Mouse (Mus musculus): Measurements from ENCODE around the gene Arid5b. TPM values are rescaled to one million over a fixed set of nuclear protein-coding genes. Genes with fewer than 3 reads are reported as not detected.

Gene Arid5b
- polyA plus RNA-seq, 1 experiment from 2014 or later = 64.8 TPM

DNA sequence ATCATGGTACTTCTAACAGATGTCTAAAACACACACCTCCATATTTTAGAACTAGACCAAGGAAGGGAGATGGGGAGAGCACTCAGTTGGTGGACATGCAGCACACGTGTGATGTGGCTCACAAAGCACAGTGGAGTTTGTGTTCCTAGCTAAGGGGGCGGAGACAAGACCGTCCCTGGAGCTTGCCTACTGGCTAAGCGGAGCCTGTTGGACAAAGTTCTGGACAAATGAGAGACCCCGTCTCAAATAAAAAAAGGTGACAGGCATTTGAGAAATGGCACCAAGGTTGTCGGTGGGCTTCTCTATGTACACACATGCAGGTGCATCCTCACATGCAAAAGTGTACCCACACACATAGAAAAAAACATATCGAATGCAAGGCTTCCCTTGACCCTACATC is 95.4 kb downstream of the Arid5b start:
- no peak overlapping the region for H3K9ac ChIP-seq
- no peak overlapping the region for H3K4me2 ChIP-seq
- H3K4me3 ChIP-seq = no peak overlapping the region
- H3K4me1 ChIP-seq = peaks cover 8% of the 10 kb centered on the region
- H3K27me3 ChIP-seq = no peaks in the 10 kb centered on the region
- 92% methylated on average over 7 of the region's 7 CpGs for WGBS
- no peak for ATAC-seq (ENCODE audit: insufficient number of reproducible peaks, insufficient read depth, low FRiP score, low TSS enrichment, low read depth)
- H3K27ac ChIP-seq = no peak overlapping the region
- H3K36me3 ChIP-seq = peaks cover 43% of the 10 kb centered on the region
- H3K9me3 ChIP-seq = no peaks in the 10 kb centered on the region

DNA sequence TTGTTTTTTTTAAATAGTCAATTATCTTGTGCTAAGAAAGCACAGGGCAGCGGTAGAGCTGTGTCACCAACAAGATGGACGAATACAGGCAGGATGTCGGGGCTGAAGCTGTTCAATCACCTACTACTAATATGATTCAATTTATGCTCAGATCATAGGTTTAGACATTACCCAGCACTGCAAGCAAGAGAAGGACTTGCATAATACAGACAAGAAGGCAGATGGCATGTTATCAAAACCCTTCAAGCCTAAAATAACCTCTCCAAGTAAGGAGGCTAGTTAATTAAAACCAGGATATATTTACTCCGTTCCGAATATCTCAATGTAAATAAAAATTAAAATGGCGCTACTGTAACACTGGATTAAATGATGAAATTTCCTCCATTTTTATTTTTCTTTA is 96.3 kb downstream of the Arid5b start:
- Histone ChIP-seq H3K36me3 (peaks cover 42% of the 10 kb centered on the region), H3K4me2 (no peak overlapping the region), H3K9ac (no peak overlapping the region), H3K4me3 (no peak overlapping the region), H3K27me3 (no peaks in the 10 kb centered on the region), H3K27ac (no peak overlapping the region), H3K9me3 (no peaks in the 10 kb centered on the region), H3K4me1 (peaks cover 14% of the 10 kb centered on the region)
- 80% methylated on average over 6 of the region's 6 CpGs for WGBS
- ATAC-seq (ENCODE audit: insufficient number of reproducible peaks, insufficient read depth, low FRiP score, low TSS enrichment, low read depth) = no peak

DNA sequence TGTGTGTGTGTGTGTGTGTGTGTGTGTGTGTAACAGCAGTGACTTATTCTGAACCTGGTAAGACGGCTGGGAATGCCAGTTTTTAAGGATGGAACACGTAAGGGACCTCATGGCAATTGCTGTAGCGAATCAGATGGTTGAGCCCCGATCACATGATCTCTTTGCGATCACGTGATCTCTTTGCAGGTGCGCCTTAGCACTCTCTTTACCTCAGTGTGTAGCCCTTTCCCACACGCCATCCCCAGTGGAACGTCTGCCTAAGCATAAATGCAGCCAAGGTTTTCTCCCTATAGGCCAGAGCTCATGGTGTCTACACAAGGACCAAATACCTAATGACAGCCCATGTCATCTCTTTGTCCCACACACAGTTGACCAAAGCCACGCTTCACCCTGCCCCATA is 97.4 kb downstream of the Arid5b start:
- no peak for ATAC-seq (ENCODE audit: insufficient number of reproducible peaks, insufficient read depth, low FRiP score, low TSS enrichment, low read depth)
- peaks cover 18% of the 10 kb centered on the region for H3K4me1 ChIP-seq
- no peaks in the 10 kb centered on the region for H3K27me3 ChIP-seq
- H3K9me3 ChIP-seq = no peaks in the 10 kb centered on the region
- no peak overlapping the region for H3K4me3 ChIP-seq
- no peak overlapping the region for H3K27ac ChIP-seq
- peaks cover 34% of the 10 kb centered on the region for H3K36me3 ChIP-seq
- no peak overlapping the region for H3K9ac ChIP-seq
- no peak overlapping the region for H3K4me2 ChIP-seq
- 93% methylated on average over 10 of the region's 10 CpGs for WGBS

DNA sequence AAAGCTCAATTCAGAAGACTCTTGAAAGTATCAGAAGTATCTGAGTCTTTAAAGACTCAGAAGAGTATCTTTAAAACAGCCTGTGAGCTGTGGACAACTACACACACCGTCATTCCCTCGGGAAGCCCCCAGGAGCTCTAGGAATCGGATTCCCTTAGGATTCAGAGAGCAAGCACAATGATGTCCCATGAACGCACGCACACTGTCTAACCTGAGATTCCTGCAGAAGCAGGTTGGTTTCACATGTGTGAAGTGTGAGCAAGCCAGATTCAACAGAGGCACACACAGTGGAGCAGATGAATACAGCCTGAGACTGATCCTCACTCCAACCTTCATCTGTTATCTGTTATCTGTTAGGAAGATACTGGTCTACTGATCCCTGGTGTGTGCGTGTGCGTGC is 97.8 kb downstream of the Arid5b start:
- Histone ChIP-seq H3K36me3 (peaks cover 34% of the 10 kb centered on the region), H3K9me3 (no peaks in the 10 kb centered on the region), H3K4me2 (no peak overlapping the region), H3K4me1 (peaks cover 18% of the 10 kb centered on the region), H3K27me3 (no peaks in the 10 kb centered on the region), H3K27ac (no peak overlapping the region), H3K9ac (no peak overlapping the region), H3K4me3 (no peak overlapping the region)
- WGBS = 93% methylated on average over 7 of the region's 7 CpGs
- ATAC-seq (ENCODE audit: insufficient number of reproducible peaks, insufficient read depth, low FRiP score, low TSS enrichment, low read depth) = no peak

DNA sequence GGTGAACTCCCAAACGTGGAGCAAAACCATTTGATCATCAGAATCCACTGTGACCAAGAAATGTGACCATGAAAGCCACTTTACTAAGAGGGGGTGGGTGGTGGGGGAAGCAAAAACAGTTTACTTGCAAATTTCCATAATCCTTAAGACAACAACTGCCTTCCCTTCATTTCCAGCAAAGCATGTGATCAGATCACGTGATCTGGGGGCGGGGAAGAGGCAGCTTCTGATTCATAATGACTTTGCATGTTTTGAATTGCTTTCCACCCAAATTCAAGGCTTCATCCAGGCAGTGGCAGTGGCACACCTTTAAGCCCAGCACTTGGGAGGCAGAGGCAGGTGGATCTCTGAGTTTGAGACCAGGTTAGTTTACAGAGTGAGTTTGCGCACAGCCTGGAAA is 98.4 kb downstream of the Arid5b start:
- no peaks in the 10 kb centered on the region for H3K9me3 ChIP-seq
- H3K4me3 ChIP-seq = no peak overlapping the region
- H3K4me2 ChIP-seq = no peak overlapping the region
- no peaks in the 10 kb centered on the region for H3K27me3 ChIP-seq
- no peak overlapping the region for H3K9ac ChIP-seq
- no peak overlapping the region for H3K27ac ChIP-seq
- peaks cover 36% of the 10 kb centered on the region for H3K36me3 ChIP-seq
- H3K4me1 ChIP-seq = peaks cover 18% of the 10 kb centered on the region
- WGBS = 66% methylated on average over 4 of the region's 4 CpGs
- ATAC-seq (ENCODE audit: insufficient number of reproducible peaks, insufficient read depth, low FRiP score, low TSS enrichment, low read depth) = no peak

DNA sequence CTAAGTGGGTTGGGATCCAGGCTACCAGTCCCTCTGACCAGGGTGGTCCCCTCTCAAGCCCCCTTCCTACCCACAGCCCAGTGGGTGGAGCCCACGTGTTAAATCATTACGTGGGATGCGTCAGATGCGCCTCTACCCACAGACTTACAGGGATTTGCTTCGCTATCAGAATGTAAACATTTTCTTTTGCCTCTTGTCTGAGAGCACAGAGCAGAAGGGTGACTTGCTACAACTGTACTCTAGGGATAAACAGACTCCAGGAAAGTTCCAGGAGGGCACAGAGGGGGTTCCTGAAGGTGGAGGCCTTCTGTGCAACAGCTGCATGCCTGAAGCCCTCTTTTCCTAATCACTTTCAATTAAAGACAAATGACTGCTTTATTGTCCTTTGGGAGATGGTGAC is 98.8 kb downstream of the Arid5b start:
- Histone ChIP-seq H3K4me1 (peaks cover 18% of the 10 kb centered on the region), H3K36me3 (peaks cover 36% of the 10 kb centered on the region), H3K9me3 (no peaks in the 10 kb centered on the region), H3K27ac (no peak overlapping the region), H3K9ac (no peak overlapping the region), H3K4me3 (no peak overlapping the region), H3K4me2 (no peak overlapping the region), H3K27me3 (no peaks in the 10 kb centered on the region)
- WGBS = 59% methylated on average over 5 of the region's 5 CpGs
- no peak for ATAC-seq (ENCODE audit: insufficient number of reproducible peaks, insufficient read depth, low FRiP score, low TSS enrichment, low read depth)

DNA sequence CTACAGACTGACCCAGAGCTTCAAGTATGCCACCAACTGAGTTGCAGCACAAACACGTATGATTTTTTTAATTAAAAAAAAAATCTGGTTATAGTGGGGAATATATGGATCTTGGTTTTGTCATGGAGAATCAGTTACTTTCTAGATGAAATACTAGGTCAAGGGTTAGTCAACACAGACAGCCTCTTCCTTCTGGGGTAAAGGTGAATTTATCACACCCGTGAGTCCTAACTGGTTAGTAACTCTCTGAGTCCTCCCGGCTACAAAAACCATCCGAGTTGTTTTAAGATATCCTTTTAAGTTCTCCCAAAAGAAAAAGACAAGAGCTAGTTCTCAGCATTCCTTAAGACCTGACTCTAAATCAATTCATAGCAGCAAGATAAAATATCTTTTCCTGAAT is 99.2 kb downstream of the Arid5b start:
- H3K36me3 ChIP-seq = peaks cover 35% of the 10 kb centered on the region
- no peak overlapping the region for H3K9ac ChIP-seq
- H3K9me3 ChIP-seq = no peaks in the 10 kb centered on the region
- ATAC-seq (ENCODE audit: insufficient number of reproducible peaks, insufficient read depth, low FRiP score, low TSS enrichment, low read depth) = no peak
- no peak overlapping the region for H3K27ac ChIP-seq
- peaks cover 18% of the 10 kb centered on the region for H3K4me1 ChIP-seq
- H3K27me3 ChIP-seq = no peaks in the 10 kb centered on the region
- H3K4me2 ChIP-seq = no peak overlapping the region
- no peak overlapping the region for H3K4me3 ChIP-seq
- 86% methylated on average over 4 of the region's 4 CpGs for WGBS

DNA sequence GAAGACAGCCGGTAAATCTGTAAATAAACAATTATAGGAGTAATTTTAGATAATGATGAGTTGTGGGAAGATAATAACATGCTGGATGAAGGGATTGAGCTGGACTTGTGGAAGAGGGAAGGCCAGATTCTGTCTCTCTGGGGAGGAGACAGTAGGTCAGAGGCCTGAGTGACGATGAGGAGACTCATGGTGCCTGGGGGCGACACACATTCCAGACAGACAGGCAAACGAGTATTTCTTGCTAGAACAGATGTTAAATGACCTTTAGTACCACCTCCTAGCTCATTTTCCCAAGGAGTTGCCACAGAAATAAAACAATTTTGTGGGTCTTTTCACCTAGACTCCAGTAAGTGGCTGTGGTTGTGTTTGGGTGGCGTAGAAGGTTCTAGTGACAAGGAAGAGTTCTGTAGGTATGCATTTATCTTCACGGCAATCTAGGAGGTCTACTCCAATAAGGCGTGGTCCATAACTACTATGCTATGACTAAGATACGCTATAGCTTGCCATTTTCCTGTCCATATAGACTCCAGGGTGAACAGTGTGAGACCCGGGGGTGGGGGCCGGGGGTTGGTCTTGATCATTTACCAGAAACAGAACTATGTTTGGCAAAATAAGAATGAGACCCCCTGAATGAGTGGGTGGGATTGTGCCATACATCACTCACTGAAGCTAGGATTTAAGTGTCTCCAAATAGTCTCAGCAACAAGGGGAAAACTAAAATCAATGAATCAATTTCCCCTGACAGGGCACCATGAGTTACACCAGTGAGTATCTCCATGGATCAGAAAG is 100.6 kb downstream of the Arid5b start:
- no peak for ATAC-seq (ENCODE audit: insufficient number of reproducible peaks, insufficient read depth, low FRiP score, low TSS enrichment, low read depth)
- Histone ChIP-seq H3K36me3 (peaks cover 31% of the 10 kb centered on the region), H3K4me2 (no peak overlapping the region), H3K9ac (no peak overlapping the region), H3K27me3 (no peaks in the 10 kb centered on the region), H3K9me3 (no peaks in the 10 kb centered on the region), H3K4me1 (peaks cover 18% of the 10 kb centered on the region), H3K4me3 (no peak overlapping the region), H3K27ac (no peak overlapping the region)
- WGBS = 70% methylated on average over 10 of the region's 10 CpGs

DNA sequence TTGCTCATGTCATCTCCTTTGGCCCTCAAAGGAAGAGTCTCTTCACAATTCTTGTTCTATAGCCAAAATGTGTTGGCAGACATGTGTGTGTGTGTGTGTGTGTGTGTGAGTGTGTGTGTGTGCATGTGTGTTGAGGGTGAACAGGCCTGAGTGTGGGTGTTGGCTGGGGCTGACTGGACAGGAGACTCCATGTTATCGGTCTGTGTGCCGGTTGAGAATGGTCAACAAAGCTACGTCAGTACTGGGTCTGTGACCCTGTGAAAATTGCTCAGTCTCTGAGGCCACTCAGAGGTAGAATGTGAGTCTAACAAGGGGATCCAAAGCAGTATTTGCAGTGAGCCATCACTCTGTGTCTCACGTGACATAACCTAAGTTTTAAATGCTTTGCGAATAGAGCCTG is 102.7 kb downstream of the Arid5b start:
- H3K4me2 ChIP-seq = no peak overlapping the region
- WGBS = 90% methylated on average over 5 of the region's 5 CpGs
- no peaks in the 10 kb centered on the region for H3K9me3 ChIP-seq
- H3K27ac ChIP-seq = no peak overlapping the region
- H3K9ac ChIP-seq = no peak overlapping the region
- ATAC-seq (ENCODE audit: insufficient number of reproducible peaks, insufficient read depth, low FRiP score, low TSS enrichment, low read depth) = no peak
- H3K27me3 ChIP-seq = no peaks in the 10 kb centered on the region
- H3K36me3 ChIP-seq = peaks cover 38% of the 10 kb centered on the region
- H3K4me1 ChIP-seq = peaks cover 18% of the 10 kb centered on the region
- H3K4me3 ChIP-seq = no peak overlapping the region

DNA sequence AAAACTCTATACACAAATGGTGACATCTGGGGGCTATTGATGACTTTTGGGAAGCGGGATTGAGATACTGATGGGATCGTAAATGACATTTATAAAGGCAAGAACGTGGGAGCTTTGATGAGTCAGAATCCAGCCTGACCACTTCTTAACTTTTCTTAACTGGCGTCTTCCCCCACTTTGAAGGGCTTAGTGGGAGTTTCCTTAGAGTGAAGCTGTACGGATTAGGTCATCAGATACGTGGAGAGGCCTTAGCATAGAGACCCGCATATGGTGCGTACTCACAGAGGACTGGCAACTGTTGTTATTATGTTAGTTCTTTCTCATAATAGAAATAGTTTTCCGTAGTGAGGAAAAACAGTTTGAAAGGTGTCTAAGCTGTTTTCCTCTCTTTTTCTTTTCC is 104.9 kb downstream of the Arid5b start:
- WGBS = 79% methylated on average over 9 of the region's 9 CpGs
- no peak overlapping the region for H3K4me2 ChIP-seq

DNA sequence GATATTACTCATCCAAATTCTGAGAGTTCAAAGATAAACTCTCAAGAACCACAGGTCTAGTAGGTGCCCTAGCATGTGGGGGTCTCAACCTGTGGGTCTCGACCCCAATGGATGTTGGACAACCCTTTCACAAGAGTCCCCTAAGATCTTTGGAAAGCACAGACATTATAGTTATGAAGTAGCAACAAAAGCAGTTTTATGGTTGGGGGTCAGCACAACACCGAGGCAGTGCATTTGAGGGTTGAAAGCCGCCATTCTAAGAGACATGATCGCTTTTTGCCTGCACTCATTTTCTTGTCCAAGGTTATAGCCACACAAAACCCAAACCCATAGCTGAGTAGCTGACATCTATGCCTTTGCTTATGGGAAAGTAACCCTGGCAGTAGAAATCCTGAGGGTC is 105.6 kb downstream of the Arid5b start:
- ATAC-seq (ENCODE audit: insufficient number of reproducible peaks, insufficient read depth, low FRiP score, low TSS enrichment, low read depth) = no peak

More for the DNA sequence above, 104.9 kb downstream of the Arid5b start:
- H3K4me1 ChIP-seq = peaks cover 25% of the 10 kb centered on the region
- H3K4me3 ChIP-seq = no peak overlapping the region
- H3K27ac ChIP-seq = no peak overlapping the region
- H3K9me3 ChIP-seq = no peaks in the 10 kb centered on the region
- H3K9ac ChIP-seq = no peak overlapping the region
- no peak for ATAC-seq (ENCODE audit: insufficient number of reproducible peaks, insufficient read depth, low FRiP score, low TSS enrichment, low read depth)
- H3K36me3 ChIP-seq = peaks cover 38% of the 10 kb centered on the region
- no peaks in the 10 kb centered on the region for H3K27me3 ChIP-seq

DNA sequence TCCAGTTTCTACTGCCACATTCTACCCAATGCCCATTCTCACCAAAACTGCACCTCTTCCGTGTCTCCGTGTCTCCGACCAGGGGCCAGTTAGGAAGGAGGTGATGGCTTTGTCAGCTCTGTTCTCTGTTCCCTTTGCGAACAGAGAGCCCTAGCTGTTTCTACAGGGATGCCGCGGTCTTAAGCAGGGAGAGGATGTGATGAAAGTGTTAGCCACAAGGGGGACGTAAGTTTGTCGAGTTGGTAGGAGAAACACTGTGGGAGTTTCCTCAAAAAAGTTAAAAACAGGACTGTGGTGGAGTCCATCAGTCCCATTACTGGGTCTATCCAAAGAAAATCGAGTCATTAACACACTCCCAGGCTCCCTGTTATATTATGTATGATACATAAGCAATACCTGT is 106.6 kb downstream of the Arid5b start:
- Histone ChIP-seq H3K4me3 (no peak overlapping the region), H3K36me3 (peaks cover 31% of the 10 kb centered on the region), H3K4me1 (peaks cover 33% of the 10 kb centered on the region), H3K9me3 (no peaks in the 10 kb centered on the region), H3K4me2 (no peak overlapping the region), H3K27me3 (no peaks in the 10 kb centered on the region), H3K27ac (no peak overlapping the region), H3K9ac (no peak overlapping the region)
- WGBS = 64% methylated on average over 9 of the region's 9 CpGs
- ATAC-seq (ENCODE audit: insufficient number of reproducible peaks, insufficient read depth, low FRiP score, low TSS enrichment, low read depth) = no peak

More for the DNA sequence above, 105.6 kb downstream of the Arid5b start:
- H3K27ac ChIP-seq = no peak overlapping the region
- WGBS = 94% methylated on average over 4 of the region's 4 CpGs
- no peak overlapping the region for H3K4me2 ChIP-seq
- no peaks in the 10 kb centered on the region for H3K27me3 ChIP-seq
- H3K4me1 ChIP-seq = peaks cover 29% of the 10 kb centered on the region
- no peaks in the 10 kb centered on the region for H3K9me3 ChIP-seq
- H3K9ac ChIP-seq = no peak overlapping the region
- no peak overlapping the region for H3K4me3 ChIP-seq
- peaks cover 38% of the 10 kb centered on the region for H3K36me3 ChIP-seq
